ENCODE assay signal across 40 mouse cellular contexts in genomic region chr3:93375196-93375595, GRCm38 (mm10). TPM values are rescaled to one million over a fixed set of nuclear protein-coding genes. Genes with fewer than 3 reads are reported as not detected.
"Had no signal": no experiment of that assay in that cellular context is flagged by ENCODE, and none has a peak within 500 bp of the region (broad histone marks: within the 10 kb centered on the region; RNA-seq: fewer than 3 reads in every experiment).

No protein-coding gene starts in this region.

- H3K4me3 ChIP-seq: gastrocnemius, adult 2 months; heart, adult 2 months; heart, embryonic 13.5 days; heart, embryonic 15.5 days; hindbrain, embryonic 13.5 days; hindbrain, embryonic 15.5 days; kidney, embryonic 15.5 days; layer of hippocampus, adult 2 months; limb, embryonic 13.5 days; limb, embryonic 15.5 days; liver, embryonic 12.5 days had no signal

- H3K27ac ChIP-seq: gastrocnemius, adult 2 months; heart, adult 2 months; heart, embryonic 13.5 days; heart, embryonic 15.5 days; hindbrain, embryonic 13.5 days; hindbrain, embryonic 15.5 days; hindbrain, postnatal 0 days; kidney, embryonic 15.5 days; kidney, postnatal 0 days; layer of hippocampus, adult 2 months; limb, embryonic 13.5 days; limb, embryonic 15.5 days; liver, embryonic 12.5 days; liver, embryonic 14.5 days had no signal

- ATAC-seq: hindbrain, postnatal 0 days; intestine, embryonic 16.5 days; liver, embryonic 12.5 days had no signal

- DNase-seq: gastrocnemius, adult 2 months; gastrocnemius, postnatal 10 days; gastrocnemius, postnatal 25 days; heart, adult 11 months; heart, adult 2 months; heart, postnatal 14 days; heart, postnatal 36 days; kidney, adult 11 months; kidney, adult 2 months; kidney, adult 9 months; kidney, postnatal 14 days; kidney, postnatal 36 days; left cerebral cortex, postnatal 4 days had no signal

- H3K4me1 ChIP-seq: heart, embryonic 13.5 days; heart, embryonic 15.5 days; hindbrain, embryonic 13.5 days; hindbrain, embryonic 15.5 days; kidney, embryonic 15.5 days; limb, embryonic 13.5 days; limb, embryonic 15.5 days; liver, embryonic 12.5 days had no signal

RNA-seq across cellular contexts. Expression of gene Rptn, which starts 18.3 kb away (rescaled TPM):
- total RNA-seq: gastrocnemius, adult 2 months; gastrocnemius, postnatal 10 days; gastrocnemius, postnatal 25 days; gastrocnemius, postnatal 4 days; heart, adult 2 months; heart, postnatal 36 days; hematopoietic stem cell, adult 5-6 weeks; layer of hippocampus, adult 2 months; layer of hippocampus, postnatal 10 days; layer of hippocampus, postnatal 25 days; left cerebral cortex, adult 18-20 months; left cerebral cortex, adult 8-10 months; left cerebral cortex, postnatal 10 days; left cerebral cortex, postnatal 25 days; left cerebral cortex, postnatal 4 days; liver, adult 2 months had no signal
- polyA plus RNA-seq: heart, embryonic 11.5 days; heart, embryonic 13.5 days; heart, embryonic 15.5 days; heart, postnatal 0 days; hindbrain, embryonic 11.5 days; hindbrain, embryonic 13.5 days; hindbrain, embryonic 15.5 days; hindbrain, postnatal 0 days; intestine, embryonic 14.5 days; intestine, embryonic 16.5 days; kidney, adult 2 months; kidney, embryonic 15.5 days; limb, embryonic 11.5 days; limb, embryonic 13.5 days; liver, adult 2 months had no signal

RNA-seq across cellular contexts. Expression of gene Hrnr, which starts 55.6 kb away (rescaled TPM):
- total RNA-seq: gastrocnemius, adult 2 months; gastrocnemius, postnatal 10 days; gastrocnemius, postnatal 25 days; heart, postnatal 36 days; hematopoietic stem cell, adult 5-6 weeks; hindbrain, postnatal 0 days; layer of hippocampus, adult 2 months; layer of hippocampus, postnatal 10 days; layer of hippocampus, postnatal 25 days; left cerebral cortex, adult 8-10 months; left cerebral cortex, postnatal 10 days; left cerebral cortex, postnatal 4 days; liver, adult 2 months had no signal
- polyA plus RNA-seq: heart, adult 2 months; heart, embryonic 11.5 days; heart, embryonic 13.5 days; heart, postnatal 0 days; hindbrain, embryonic 11.5 days; hindbrain, embryonic 13.5 days; hindbrain, postnatal 0 days; intestine, embryonic 14.5 days; kidney, adult 2 months; limb, embryonic 11.5 days; liver, adult 2 months; liver, embryonic 12.5 days; liver, embryonic 14.5 days had no signal
